Mouse (Mus musculus): ENCODE measurements around the gene 1700034I23Rik. TPM values are rescaled to one million over a fixed set of nuclear protein-coding genes. Genes with fewer than 3 reads are reported as not detected.
"Not testable (repeated sequence)": the region's sequence is repeated elsewhere in the genome, so short reads cannot be mapped to it uniquely, and the experiment has no call there.

The 1700034I23Rik gene
- 0.28 and 0.37 TPM in 2 replicates for polyA plus RNA-seq (2015; fragmentation: Nextera tagmentation; extraction: Ambion mirVana)

- not testable (repeated sequence) for ATAC-seq (ENCODE audit: low FRiP score, low read depth); H3K9me3 ChIP-seq; H3K4me2 ChIP-seq (replicated peaks); H3K9ac ChIP-seq; H3K4me1 ChIP-seq; H3K27ac ChIP-seq; H3K36me3 ChIP-seq; H3K27me3 ChIP-seq; H3K4me3 ChIP-seq
- 93% methylated on average over 5 of the region's 10 CpGs for WGBS
Observed at GRCm38 (mm10) chr3:40902443-40902842, at the start of gene 1700034I23Rik. Gene 1700034I23Rik, minus strand, starts transcription at chr3:40902543.

DNA sequence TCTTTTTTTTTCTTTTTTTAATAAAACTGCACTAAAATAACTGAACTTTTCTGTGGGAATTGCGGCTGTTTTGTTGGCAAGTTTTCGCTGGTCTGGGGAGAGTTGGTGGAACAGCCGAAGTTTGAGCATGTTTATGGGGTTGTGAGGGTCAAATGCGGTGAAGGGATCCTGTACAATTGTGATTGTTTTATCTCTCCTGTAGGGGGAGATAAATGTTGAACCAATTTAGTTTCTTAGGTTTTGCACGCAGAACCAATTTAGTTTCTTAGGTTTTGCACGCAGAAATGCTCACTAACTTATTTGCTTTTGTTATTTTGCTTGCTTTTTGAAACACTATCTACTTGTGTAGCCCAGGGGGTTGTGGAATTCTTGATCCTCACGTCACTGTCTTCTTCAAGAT lies 49.0 kb upstream of the 1700034I23Rik start:
- H3K4me3 ChIP-seq: peak overlapping the region; percentile 74
- no peak overlapping the region for H3K9ac ChIP-seq
- H3K4me1 ChIP-seq: peaks cover 12% of the 10 kb centered on the region; the same call in 1 of the 2 replicates
- H3K27me3 ChIP-seq: peaks cover 43% of the 10 kb centered on the region
- no peaks in the 10 kb centered on the region for H3K36me3 ChIP-seq
- H3K4me2 ChIP-seq (replicated peaks): peak overlapping the region; percentile 99
- no peak overlapping the region for H3K27ac ChIP-seq
- 15% methylated on average over 7 of the region's 7 CpGs for WGBS
- H3K9me3 ChIP-seq: no peaks in the 10 kb centered on the region
- ATAC-seq (ENCODE audit: low FRiP score, low read depth): no peak

GRCm38 (mm10) chr3:40950601-40951201 lies 48.4 kb upstream of the 1700034I23Rik start:
- WGBS: under 1% methylated on average over 43 of the region's 43 CpGs
- Histone ChIP-seq H3K4me1 (peaks cover 12% of the 10 kb centered on the region; the same call in 1 of the 2 replicates), H3K36me3 (no peaks in the 10 kb centered on the region), H3K27me3 (peaks cover 43% of the 10 kb centered on the region), H3K27ac (no peak overlapping the region), H3K9ac (peak overlapping the region; percentile 72), H3K4me2 (replicated peaks) (peak overlapping the region; percentile 99), H3K4me3 (peak overlapping the region; percentile 74), H3K9me3 (no peaks in the 10 kb centered on the region)
- no peak for ATAC-seq (ENCODE audit: low FRiP score, low read depth)

GRCm38 (mm10) chr3:40949903-40950600 lies 47.7 kb upstream of the 1700034I23Rik start:
- Histone ChIP-seq H3K4me3 (peak overlapping the region; percentile 74), H3K27me3 (peaks cover 43% of the 10 kb centered on the region), H3K4me2 (replicated peaks) (peak overlapping the region; percentile 99), H3K9me3 (no peaks in the 10 kb centered on the region), H3K36me3 (no peaks in the 10 kb centered on the region), H3K27ac (0 out of 2 replicates have a peak overlapping the region, but pooled peaks have one; percentile 28), H3K4me1 (peaks cover 12% of the 10 kb centered on the region; the same call in 1 of the 2 replicates), H3K9ac (peak overlapping the region; percentile 72)
- WGBS: under 1% methylated on average over 64 of the region's 118 CpGs
- peak; percentile 1 for ATAC-seq (ENCODE audit: low FRiP score, low read depth)

- Histone ChIP-seq H3K4me2 (replicated peaks) (peak within 1 kb of the TSS; percentile 99), H3K27ac (0 out of 2 replicates have a peak within 1 kb of the TSS, but pooled peaks have one; percentile 28), H3K9ac (peak within 1 kb of the TSS; percentile 72), H3K36me3 (no peaks in the 10 kb centered on the region), H3K4me1 (peaks cover 12% of the 10 kb centered on the region; the same call in 1 of the 2 replicates), H3K4me3 (peak within 1 kb of the TSS; percentile 74), H3K9me3 (no peaks in the 10 kb centered on the region), H3K27me3 (peaks cover 43% of the 10 kb centered on the region)
- WGBS: 1% methylated on average over 64 of the region's 66 CpGs
- ATAC-seq (ENCODE audit: low FRiP score, low read depth): peak; percentile 97
Observed at GRCm38 (mm10) chr3:40949170-40949902, 47.0 kb upstream of the 1700034I23Rik start, which contains the start of gene Larp1b. Gene Larp1b, plus strand, starts transcription at chr3:40949828.

- H3K36me3 ChIP-seq: peaks cover 5% of the 10 kb centered on the region
- no peak for ATAC-seq (ENCODE audit: low FRiP score, low read depth)
- H3K4me1 ChIP-seq: no peaks in the 10 kb centered on the region
- no peaks in the 10 kb centered on the region for H3K9me3 ChIP-seq
- H3K4me3 ChIP-seq: no peak overlapping the region
- no peak overlapping the region for H3K27ac ChIP-seq
- no peak overlapping the region for H3K9ac ChIP-seq
- H3K27me3 ChIP-seq: no peaks in the 10 kb centered on the region
- no peak overlapping the region for H3K4me2 ChIP-seq (replicated peaks)
Observed at GRCm38 (mm10) chr3:40939019-40939418, 36.7 kb upstream of the 1700034I23Rik start.

DNA sequence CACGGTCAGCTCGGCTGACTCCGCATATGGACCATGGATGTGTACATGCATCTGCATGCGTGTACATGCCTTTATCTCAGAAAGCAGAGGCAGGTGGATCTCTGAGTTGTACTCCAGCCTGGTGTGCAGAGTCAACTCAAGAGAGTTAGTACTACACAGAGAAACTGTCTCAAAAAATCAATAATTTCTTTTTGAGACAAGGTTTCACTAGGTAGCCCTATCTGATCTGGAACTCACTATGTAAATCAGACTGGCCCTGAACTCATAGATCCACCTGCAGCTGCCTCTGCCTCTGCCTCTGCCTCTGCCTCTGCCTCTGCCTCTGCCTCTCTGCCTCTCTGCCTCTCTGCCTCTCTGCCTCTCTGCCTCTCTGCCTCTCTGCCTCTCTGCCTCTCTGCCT lies 36.2 kb upstream of the 1700034I23Rik start:
- WGBS: 92% methylated on average over 4 of the region's 4 CpGs
- H3K36me3 ChIP-seq: peaks cover 9% of the 10 kb centered on the region
- H3K4me3 ChIP-seq: no peak overlapping the region
- H3K9ac ChIP-seq: no peak overlapping the region
- H3K27me3 ChIP-seq: no peaks in the 10 kb centered on the region
- H3K4me1 ChIP-seq: no peaks in the 10 kb centered on the region
- no peak overlapping the region for H3K4me2 ChIP-seq (replicated peaks)
- no peak for ATAC-seq (ENCODE audit: low FRiP score, low read depth)
- no peak overlapping the region for H3K27ac ChIP-seq
- H3K9me3 ChIP-seq: no peaks in the 10 kb centered on the region

DNA sequence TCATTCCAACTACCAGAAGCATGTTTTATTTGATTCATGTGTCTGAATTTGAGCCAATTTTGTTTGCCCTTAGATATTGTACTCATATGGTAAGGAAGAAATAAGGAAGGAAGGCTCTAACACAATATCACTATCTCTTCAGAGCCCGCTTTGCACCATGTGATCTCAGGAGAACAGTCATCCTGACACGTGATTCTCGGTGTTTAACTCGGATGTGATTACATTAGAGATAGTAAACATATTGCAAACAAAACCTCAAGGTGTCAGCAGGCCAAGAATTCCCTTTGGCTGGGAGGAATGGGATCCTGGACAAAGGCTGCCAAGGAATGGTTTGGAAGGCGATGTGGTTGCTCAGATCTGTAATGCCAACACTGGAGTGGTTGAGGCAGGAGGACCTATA lies 35.8 kb upstream of the 1700034I23Rik start:
- H3K9ac ChIP-seq: no peak overlapping the region
- H3K27me3 ChIP-seq: no peaks in the 10 kb centered on the region
- 82% methylated on average over 5 of the region's 5 CpGs for WGBS
- H3K4me1 ChIP-seq: no peaks in the 10 kb centered on the region
- H3K9me3 ChIP-seq: no peaks in the 10 kb centered on the region
- H3K4me2 ChIP-seq (replicated peaks): no peak overlapping the region
- ATAC-seq (ENCODE audit: low FRiP score, low read depth): no peak
- H3K4me3 ChIP-seq: no peak overlapping the region
- peaks cover 12% of the 10 kb centered on the region for H3K36me3 ChIP-seq
- H3K27ac ChIP-seq: no peak overlapping the region

DNA sequence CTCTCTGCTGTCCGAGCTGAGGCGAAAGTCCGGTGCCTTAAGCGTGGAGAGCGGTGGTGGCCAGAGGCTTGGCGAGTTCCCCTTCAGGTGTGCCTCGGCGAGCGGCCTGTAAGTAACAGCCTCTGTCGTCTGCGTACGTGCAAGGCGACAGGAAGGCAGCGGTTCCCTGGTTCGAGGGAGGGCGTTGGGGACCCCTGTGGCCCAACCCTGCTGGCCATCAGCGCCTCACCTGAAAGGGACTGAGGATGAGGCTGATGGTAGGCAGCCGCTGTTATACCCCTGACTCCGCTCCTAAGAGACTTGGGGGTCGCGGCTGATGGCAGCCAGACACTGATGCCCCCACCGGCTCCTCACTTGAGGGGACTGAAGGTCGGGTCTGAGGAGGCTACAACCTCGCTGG lies 8.0 kb downstream of the 1700034I23Rik start:
- Histone ChIP-seq H3K4me3 (peak overlapping the region; percentile 57), H3K4me2 (replicated peaks) (peak overlapping the region; percentile 81), H3K9ac (peak overlapping the region; percentile 69)
- not testable (repeated sequence) for ATAC-seq (ENCODE audit: low FRiP score, low read depth); H3K27ac ChIP-seq; H3K9me3 ChIP-seq; H3K36me3 ChIP-seq; H3K4me1 ChIP-seq; H3K27me3 ChIP-seq
- 1% methylated on average over 21 of the region's 24 CpGs for WGBS

GRCm38 (mm10) chr3:40893816-40894258 lies 8.5 kb downstream of the 1700034I23Rik start:
- WGBS: under 1% methylated on average over 38 of the region's 38 CpGs

DNA sequence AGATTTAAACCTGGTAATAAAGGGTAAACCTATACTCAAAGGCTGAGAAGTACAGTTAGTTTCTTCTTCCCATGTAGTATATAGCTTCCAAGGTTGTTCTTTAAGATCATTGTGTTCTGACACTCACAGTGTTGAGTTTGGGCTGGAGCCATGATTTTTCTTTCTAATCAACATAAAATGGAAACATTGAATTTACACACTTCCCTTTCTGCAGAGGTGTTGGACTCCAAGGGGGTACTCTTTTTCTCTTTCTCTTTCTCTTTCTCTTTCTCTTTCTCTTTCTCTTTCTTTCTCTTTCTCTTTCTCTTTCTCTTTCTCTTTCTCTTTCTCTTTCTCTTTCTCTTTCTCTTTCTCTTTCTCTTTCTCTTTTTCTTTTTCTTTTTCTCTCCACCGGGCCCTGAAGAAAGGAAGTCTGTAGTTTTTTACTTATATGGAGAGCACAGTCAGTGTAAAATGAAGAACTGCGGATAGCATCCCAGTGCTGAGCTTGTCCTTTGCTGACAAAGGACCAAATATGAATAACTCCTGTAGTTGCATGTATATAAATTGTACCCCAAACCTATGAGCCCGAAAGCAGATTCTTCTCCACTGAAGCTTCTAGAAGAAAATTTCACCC lies 49.1 kb downstream of the 1700034I23Rik start:
- H3K9me3 ChIP-seq; H3K27ac ChIP-seq; H3K4me3 ChIP-seq; H3K4me2 ChIP-seq (replicated peaks); ATAC-seq (ENCODE audit: low FRiP score, low read depth); H3K4me1 ChIP-seq; H3K9ac ChIP-seq; H3K27me3 ChIP-seq; H3K36me3 ChIP-seq: not testable (repeated sequence)
- 90% methylated on average over 3 of the region's 3 CpGs for WGBS

More at GRCm38 (mm10) chr3:40893816-40894258, 8.5 kb downstream of the 1700034I23Rik start:
- H3K36me3 ChIP-seq, H3K9me3 ChIP-seq, H3K4me1 ChIP-seq, H3K27me3 ChIP-seq, H3K27ac ChIP-seq: not testable (repeated sequence)
- H3K9ac ChIP-seq: peak overlapping the region; percentile 65
- H3K4me3 ChIP-seq: peak overlapping the region; percentile 57
- peak overlapping the region; percentile 81 for H3K4me2 ChIP-seq (replicated peaks)
- peak; percentile 100 for ATAC-seq (ENCODE audit: low FRiP score, low read depth)
